In genomic region chr10:40065357-40065756, GRCm38 (mm10) we compare ENCODE assay signal across 25 mouse cellular contexts. TPM values are rescaled to one million over a fixed set of nuclear protein-coding genes. Genes with fewer than 3 reads are reported as not detected.
DNase-seq lines count a peak whose midpoint lies in the region; ATAC-seq lines count a peak whose summit lies in the region.
"Had no signal": no experiment of that assay in that cellular context is flagged by ENCODE, and none has a peak within 500 bp of the region (broad histone marks: within the 10 kb centered on the region; RNA-seq: fewer than 3 reads in every experiment).

No protein-coding gene starts in this region.

- H3K27ac ChIP-seq in heart, embryonic 11.5 days (ENCODE audit: low read depth, low read length), result no peak overlapping the region
- peak overlapping the region; percentile 63 for H3K27ac ChIP-seq in midbrain, embryonic 10.5 days (replicated peaks)
- H3K27ac ChIP-seq in midbrain, embryonic 16.5 days (ENCODE audit: low read length), result no peak overlapping the region
- H3K27ac ChIP-seq in limb, embryonic 11.5 days (replicated peaks; ENCODE audit: low read depth, low read length), result peak overlapping the region; percentile 25; the same call in 1 of the 2 replicates
- H3K27ac ChIP-seq: forebrain, embryonic 13.5 days; heart, adult 2 months; left cerebral cortex, adult 2 months; limb, embryonic 15.5 days; liver, embryonic 14.5 days; lung, embryonic 15.5 days; neural tube, embryonic 12.5 days; stomach, postnatal 0 days had no signal

- H3K4me2 ChIP-seq in heart, embryonic 11.5 days, result no peak overlapping the region
- H3K4me2 ChIP-seq in midbrain, embryonic 16.5 days (ENCODE audit: low read length), result no peak overlapping the region
- no peak overlapping the region for H3K4me2 ChIP-seq in limb, embryonic 11.5 days (ENCODE audit: low read depth, severe bottlenecking)
- H3K4me2 ChIP-seq: forebrain, embryonic 13.5 days; limb, embryonic 15.5 days; lung, embryonic 15.5 days; neural tube, embryonic 12.5 days had no signal

- no peaks in the 10 kb centered on the region for H3K9me3 ChIP-seq in heart, embryonic 11.5 days (replicated peaks; ENCODE audit: control insufficient read depth, low read length)
- no peaks in the 10 kb centered on the region for H3K9me3 ChIP-seq in midbrain, embryonic 10.5 days (replicated peaks)
- no peaks in the 10 kb centered on the region for H3K9me3 ChIP-seq in midbrain, embryonic 16.5 days (replicated peaks; ENCODE audit: control insufficient read depth, low read length, poor library complexity, severe bottlenecking)
- H3K9me3 ChIP-seq in limb, embryonic 11.5 days (ENCODE audit: control insufficient read depth, low read length), result no peaks in the 10 kb centered on the region
- H3K9me3 ChIP-seq: forebrain, embryonic 13.5 days; limb, embryonic 15.5 days; lung, embryonic 15.5 days; megakaryocyte, embryonic 14.5 days; neural tube, embryonic 12.5 days had no signal

- H3K36me3 ChIP-seq in heart, embryonic 11.5 days (ENCODE audit: control insufficient read depth, insufficient read depth, low read length), result no peaks in the 10 kb centered on the region
- H3K36me3 ChIP-seq in midbrain, embryonic 10.5 days, result no peaks in the 10 kb centered on the region
- H3K36me3 ChIP-seq in midbrain, embryonic 16.5 days (ENCODE audit: control insufficient read depth, insufficient read depth, low read length), result no peaks in the 10 kb centered on the region
- H3K36me3 ChIP-seq in limb, embryonic 11.5 days (ENCODE audit: control insufficient read depth, insufficient read depth, low read length), result no peaks in the 10 kb centered on the region
- H3K36me3 ChIP-seq: limb, embryonic 15.5 days; lung, embryonic 15.5 days; neural tube, embryonic 12.5 days had no signal

- H3K9ac ChIP-seq in heart, embryonic 11.5 days (ENCODE audit: low read depth, low read length), result no peak overlapping the region
- no peak overlapping the region for H3K9ac ChIP-seq in midbrain, embryonic 16.5 days (ENCODE audit: low read depth, low read length)
- no peak overlapping the region for H3K9ac ChIP-seq in limb, embryonic 11.5 days (ENCODE audit: low read length)
- H3K9ac ChIP-seq: forebrain, embryonic 13.5 days; limb, embryonic 15.5 days; liver, embryonic 14.5 days; lung, embryonic 15.5 days; neural tube, embryonic 12.5 days had no signal

- no peak overlapping the region for H3K4me3 ChIP-seq in heart, embryonic 11.5 days (ENCODE audit: low read depth, low read length)
- H3K4me3 ChIP-seq in midbrain, embryonic 10.5 days, result no peak overlapping the region
- no peak overlapping the region for H3K4me3 ChIP-seq in midbrain, embryonic 16.5 days (ENCODE audit: low read depth, low read length)
- no peak overlapping the region for H3K4me3 ChIP-seq in limb, embryonic 11.5 days (ENCODE audit: low read depth, low read length)
- H3K4me3 ChIP-seq: forebrain, embryonic 13.5 days; heart, adult 2 months; left cerebral cortex, adult 2 months; limb, embryonic 15.5 days; lung, embryonic 15.5 days; neural tube, embryonic 12.5 days had no signal

- 33% methylated on average over 3 of the region's 3 CpGs for WGBS in heart, embryonic 11.5 days (ENCODE audit: insufficient replicate concordance)
- 19% methylated on average over 3 of the region's 3 CpGs for WGBS in midbrain, embryonic 10.5 days
- 13% methylated on average over 3 of the region's 3 CpGs for WGBS in midbrain, embryonic 16.5 days
- WGBS in limb, embryonic 11.5 days, result 28% methylated on average over 3 of the region's 3 CpGs

- no peaks in the 10 kb centered on the region for H3K27me3 ChIP-seq in heart, embryonic 11.5 days (ENCODE audit: control insufficient read depth, insufficient read depth, low read length)
- no peaks in the 10 kb centered on the region for H3K27me3 ChIP-seq in midbrain, embryonic 10.5 days (ENCODE audit: low read depth, poor library complexity, severe bottlenecking)
- H3K27me3 ChIP-seq in midbrain, embryonic 16.5 days (ENCODE audit: control insufficient read depth, insufficient read depth, low read depth, low read length), result no peaks in the 10 kb centered on the region
- no peaks in the 10 kb centered on the region for H3K27me3 ChIP-seq in limb, embryonic 11.5 days (ENCODE audit: control insufficient read depth, insufficient read depth, low read length)
- H3K27me3 ChIP-seq: forebrain, embryonic 13.5 days; limb, embryonic 15.5 days; lung, embryonic 15.5 days; megakaryocyte, embryonic 14.5 days; neural tube, embryonic 12.5 days had no signal

- peaks cover 12% of the 10 kb centered on the region for H3K4me1 ChIP-seq in heart, embryonic 11.5 days (ENCODE audit: control insufficient read depth, insufficient read depth, low read length)
- H3K4me1 ChIP-seq in midbrain, embryonic 10.5 days, result peaks cover 27% of the 10 kb centered on the region
- no peaks in the 10 kb centered on the region for H3K4me1 ChIP-seq in midbrain, embryonic 16.5 days (ENCODE audit: control insufficient read depth, insufficient read depth, low read length)
- peaks cover 8% of the 10 kb centered on the region; the same call in 1 of the 2 replicates for H3K4me1 ChIP-seq in limb, embryonic 11.5 days (ENCODE audit: control insufficient read depth, insufficient read depth, low read length)
- H3K4me1 ChIP-seq: neural tube, embryonic 12.5 days had no signal

- DNase-seq in heart, adult 11 months, result peak; percentile 24
- no peak for DNase-seq in midbrain, embryonic 10.5 days (ENCODE audit: low spot score)
- DNase-seq in limb, embryonic 11.5 days (ENCODE audit: low spot score), result no peak
- DNase-seq in left cerebral cortex, adult 9 months (ENCODE audit: low spot score in 2 of 2), result no peak
- DNase-seq in adrenal gland, adult (ENCODE audit: inconsistent age in 2 of 2, low spot score in 1 of 2), result no peak
- DNase-seq: adrenal gland, postnatal 36 days; cerebellum, adult 11 months; cerebellum, adult 9-11 months; gastrocnemius, postnatal 25 days; heart, adult 2 months; kidney, adult 18-20 months; kidney, postnatal 10 days; lung, postnatal 36 days; right cerebral cortex, postnatal 14 days had no signal

- no peak for ATAC-seq in heart, embryonic 11.5 days (replicated peaks; ENCODE audit: insufficient number of reproducible peaks, low FRiP score, low TSS enrichment)
- no peak for ATAC-seq in midbrain, embryonic 16.5 days
- ATAC-seq in limb, embryonic 11.5 days (ENCODE audit: insufficient number of reproducible peaks, low FRiP score, low TSS enrichment, low read depth), result no peak
- ATAC-seq: forebrain, embryonic 13.5 days had no signal

RNA-seq across cellular contexts. Expression of gene Mfsd4b1, which starts 40.3 kb away (rescaled TPM):
- 0.11 and 0.32 TPM in 2 replicates for polyA plus RNA-seq in heart, embryonic 11.5 days (2014; fragmentation: Nextera tagmentation; extraction: Ambion mirVana)
- not detected in 2 replicates for polyA plus RNA-seq in midbrain, embryonic 10.5 days (2016; fragmentation: Nextera tagmentation; extraction: Ambion mirVana)
- 0.48 and 0.72 TPM in 2 replicates for polyA plus RNA-seq in midbrain, embryonic 16.5 days (2015; fragmentation: Nextera tagmentation; extraction: Ambion mirVana)
- 0.23 and 0.44 TPM in 2 replicates for polyA plus RNA-seq in limb, embryonic 11.5 days (2014; fragmentation: Nextera tagmentation; extraction: Ambion mirVana)
- polyA plus RNA-seq: embryonic facial prominence, embryonic 11.5 days; forebrain, embryonic 13.5 days; neural tube, embryonic 12.5 days had no signal

Comparison
In these comparisons a context has a peak if more than half of its experiments do, and no peak if none do; other contexts are left out.
1. H3K27ac ChIP-seq: peak in midbrain, embryonic 10.5 days (single experiment) and limb, embryonic 11.5 days (single experiment); none in heart, embryonic 11.5 days (single experiment) and midbrain, embryonic 16.5 days (single experiment).